Mouse (Mus musculus): ENCODE results near the gene Sympk. TPM values are rescaled to one million over a fixed set of nuclear protein-coding genes. Genes with fewer than 3 reads are reported as not detected.

Sympk gene
- polyA plus RNA-seq (2012; rRNA removed): 112 and 113 TPM in 2 replicates

DNA sequence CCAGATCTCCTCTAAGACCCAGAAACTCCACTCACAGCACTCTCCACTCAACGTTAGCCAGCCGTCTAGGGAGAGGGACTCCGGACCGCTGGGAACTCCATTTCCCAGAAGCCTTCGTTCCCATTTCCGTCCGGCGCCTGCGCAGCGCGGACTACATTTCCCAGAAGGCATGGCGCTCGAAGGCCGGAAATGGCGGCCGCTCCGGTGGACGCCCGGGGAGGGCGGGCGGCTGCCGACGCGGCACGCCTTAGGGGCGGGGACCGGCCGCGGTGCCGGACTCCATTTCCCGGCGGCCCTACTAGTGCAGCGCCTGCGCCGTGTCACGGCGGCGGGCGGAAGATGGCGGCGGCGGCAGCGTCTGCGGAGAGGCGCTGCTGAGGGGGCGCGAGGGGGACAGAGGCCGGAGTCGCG lies at the start of gene Sympk:
Gene Sympk, plus strand, starts transcription at position 282 of the 411 bp plus-strand sequence.
- no peaks in the 10 kb centered on the region for H3K4me1 ChIP-seq (ENCODE audit: control insufficient read depth, insufficient read depth, low read length)

DNA sequence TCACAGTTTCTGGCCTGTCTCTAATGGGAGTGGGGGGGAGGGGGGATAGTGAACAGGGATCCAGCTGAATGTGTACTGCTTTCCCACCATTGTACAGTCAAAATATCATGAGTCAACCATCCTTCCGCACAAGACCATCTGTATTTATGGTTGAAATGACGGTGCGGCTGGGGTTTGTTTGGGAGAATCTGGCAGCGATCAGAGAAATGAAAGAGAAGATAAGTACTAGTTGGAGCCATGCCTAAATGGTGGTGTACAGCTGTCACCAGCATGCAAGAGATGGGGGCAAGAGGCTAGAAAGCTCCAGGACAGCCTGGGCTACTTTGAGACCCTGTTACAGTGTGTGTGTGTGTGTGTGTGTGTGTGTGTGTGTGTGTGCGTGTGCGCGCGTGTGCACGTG lies 45.8 kb upstream of the Sympk start:
- 58% methylated on average over 9 of the region's 9 CpGs for WGBS
- DNase-seq: no peak

More for the DNA sequence above, at the start of gene Sympk:
- Histone ChIP-seq H3K27ac (ENCODE audit: insufficient read depth, low read length) (no peak within 1 kb of the TSS), H3K27me3 (ENCODE audit: control insufficient read depth, insufficient read depth, low read length) (peaks cover 3% of the 10 kb centered on the region; the same call in 1 of the 2 replicates), H3K4me3 (replicated peaks; ENCODE audit: insufficient read depth, low read depth, low read length) (peak within 1 kb of the TSS; percentile 59)
- TF ChIP-seq CTCF (IDR thresholded peaks at IDR 0.05; ENCODE audit: borderline replicate concordance, insufficient read depth, low read depth, low read length) (no peak), POLR2A (IDR thresholded peaks at IDR 0.05; ENCODE audit: borderline replicate concordance, insufficient read depth, low read length) (peak; percentile 56; the same call in 1 of the 2 replicates)
- WGBS: under 1% methylated on average over 49 of the region's 50 CpGs
- DNase-seq: peak; percentile 93 to 96

DNA sequence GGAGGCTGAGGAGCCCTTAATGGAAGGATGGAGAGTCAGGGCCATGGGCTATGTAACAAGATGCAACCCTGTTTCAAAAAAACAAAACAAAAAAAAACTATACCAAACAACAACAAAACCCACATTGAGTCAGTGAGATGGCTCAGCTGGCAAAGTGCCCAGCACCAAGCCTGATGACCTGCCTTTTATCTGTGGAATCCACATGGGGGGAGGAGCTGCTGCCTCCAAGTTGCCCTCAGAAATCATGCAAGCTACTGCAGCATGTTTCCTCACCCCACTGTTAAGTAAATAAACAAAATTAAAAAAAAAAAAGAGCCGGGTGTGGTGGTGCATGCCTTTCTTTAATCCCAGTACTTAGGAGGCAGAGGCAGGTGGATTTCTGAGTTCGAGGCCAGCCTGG lies 37.7 kb upstream of the Sympk start:
- H3K27ac ChIP-seq (ENCODE audit: insufficient read depth, low read length): no peak overlapping the region
- no peak overlapping the region for H3K4me3 ChIP-seq (replicated peaks; ENCODE audit: insufficient read depth, low read depth, low read length)
- TF ChIP-seq CTCF (IDR thresholded peaks at IDR 0.05; ENCODE audit: borderline replicate concordance, insufficient read depth, low read depth, low read length) (no peak), POLR2A (IDR thresholded peaks at IDR 0.05; ENCODE audit: borderline replicate concordance, insufficient read depth, low read length) (no peak)
- no peak for DNase-seq
- H3K27me3 ChIP-seq (ENCODE audit: control insufficient read depth, insufficient read depth, low read length): no peaks in the 10 kb centered on the region
- H3K4me1 ChIP-seq (ENCODE audit: control insufficient read depth, insufficient read depth, low read length): no peaks in the 10 kb centered on the region
- 75% methylated on average over 2 of the region's 2 CpGs for WGBS

More for the DNA sequence above, 45.8 kb upstream of the Sympk start:
- H3K4me3 ChIP-seq (replicated peaks; ENCODE audit: insufficient read depth, low read depth, low read length): no peak overlapping the region
- H3K27ac ChIP-seq (ENCODE audit: insufficient read depth, low read length): no peak overlapping the region
- no peak for TF ChIP-seq POLR2A (IDR thresholded peaks at IDR 0.05; ENCODE audit: borderline replicate concordance, insufficient read depth, low read length)
- TF ChIP-seq CTCF (IDR thresholded peaks at IDR 0.05; ENCODE audit: borderline replicate concordance, insufficient read depth, low read depth, low read length): no peak
- no peaks in the 10 kb centered on the region; the same call in 1 of the 2 replicates for H3K27me3 ChIP-seq (ENCODE audit: control insufficient read depth, insufficient read depth, low read length)
- H3K4me1 ChIP-seq (ENCODE audit: control insufficient read depth, insufficient read depth, low read length): no peaks in the 10 kb centered on the region

- 79% methylated on average over 2 of the region's 2 CpGs for WGBS
- Histone ChIP-seq H3K4me1 (ENCODE audit: control insufficient read depth, insufficient read depth, low read length) (no peaks in the 10 kb centered on the region), H3K27me3 (ENCODE audit: control insufficient read depth, insufficient read depth, low read length) (no peaks in the 10 kb centered on the region), H3K4me3 (replicated peaks; ENCODE audit: insufficient read depth, low read depth, low read length) (no peak within 1 kb of the TSS), H3K27ac (ENCODE audit: insufficient read depth, low read length) (no peak within 1 kb of the TSS)
- DNase-seq: no peak
- TF ChIP-seq CTCF (IDR thresholded peaks at IDR 0.05; ENCODE audit: borderline replicate concordance, insufficient read depth, low read depth, low read length) (no peak), POLR2A (IDR thresholded peaks at IDR 0.05; ENCODE audit: borderline replicate concordance, insufficient read depth, low read length) (no peak)
Observed at GRCm38 (mm10) chr7:18987100-18987499, 37.1 kb upstream of the Sympk start, which contains the start of gene Nanos2. Gene Nanos2, plus strand, starts transcription at chr7:18987400.

GRCm38 (mm10) chr7:18987747-18988146 lies 36.4 kb upstream of the Sympk start:
- no peak for DNase-seq
- no peak overlapping the region for H3K27ac ChIP-seq (ENCODE audit: insufficient read depth, low read length)
- 80% methylated on average over 13 of the region's 13 CpGs for WGBS
- H3K4me3 ChIP-seq (replicated peaks; ENCODE audit: insufficient read depth, low read depth, low read length): no peak overlapping the region
- no peak for TF ChIP-seq POLR2A (IDR thresholded peaks at IDR 0.05; ENCODE audit: borderline replicate concordance, insufficient read depth, low read length)
- no peak for TF ChIP-seq CTCF (IDR thresholded peaks at IDR 0.05; ENCODE audit: borderline replicate concordance, insufficient read depth, low read depth, low read length)
- peaks cover 3% of the 10 kb centered on the region; the same call in 1 of the 2 replicates for H3K4me1 ChIP-seq (ENCODE audit: control insufficient read depth, insufficient read depth, low read length)
- H3K27me3 ChIP-seq (ENCODE audit: control insufficient read depth, insufficient read depth, low read length): no peaks in the 10 kb centered on the region

DNA sequence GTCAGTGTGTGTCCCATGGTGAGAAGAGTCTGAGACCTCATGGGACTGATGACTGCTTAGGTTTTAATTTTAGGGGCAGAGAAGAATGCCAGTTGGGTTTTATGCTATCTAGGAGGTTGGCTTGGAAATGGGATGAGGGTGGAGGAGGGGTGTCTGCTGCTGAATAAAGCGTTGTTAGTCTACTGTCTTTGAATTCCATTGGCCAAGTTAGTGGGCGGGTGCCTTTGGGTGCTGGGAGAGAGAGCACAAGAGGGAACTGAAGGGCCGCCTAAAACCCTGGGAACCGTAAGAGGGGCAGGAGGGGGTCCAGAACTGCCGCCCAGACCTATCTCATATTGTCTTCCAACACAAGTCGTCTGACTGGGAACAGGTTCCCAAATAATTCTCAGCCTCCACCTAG lies 35.4 kb upstream of the Sympk start:
- WGBS: 81% methylated on average over 6 of the region's 6 CpGs

DNA sequence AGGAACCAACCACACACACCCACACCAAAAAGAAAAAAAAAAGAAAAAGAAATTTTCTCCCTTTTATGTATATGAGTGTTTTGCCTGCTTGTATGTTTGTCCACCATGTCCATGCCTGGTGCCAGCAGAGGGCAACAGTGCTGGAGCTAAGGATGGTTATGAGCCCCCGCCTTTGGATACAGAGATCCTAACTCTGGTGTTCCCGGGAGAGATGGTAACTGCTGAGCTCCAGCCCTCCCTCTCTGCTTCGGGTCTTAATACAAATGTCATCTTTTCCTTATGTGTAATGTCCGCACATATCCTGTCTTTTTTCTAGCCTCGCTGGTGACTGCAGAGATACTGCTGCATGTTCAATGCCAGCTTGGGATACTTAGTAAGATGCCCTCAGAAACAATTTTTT lies 34.2 kb upstream of the Sympk start:
- DNase-seq: peak; percentile 66 to 71
- WGBS: under 1% methylated on average over 5 of the region's 5 CpGs
- Histone ChIP-seq H3K27me3 (ENCODE audit: control insufficient read depth, insufficient read depth, low read length) (no peaks in the 10 kb centered on the region), H3K4me3 (replicated peaks; ENCODE audit: insufficient read depth, low read depth, low read length) (peak overlapping the region; percentile 69), H3K4me1 (ENCODE audit: control insufficient read depth, insufficient read depth, low read length) (peaks cover 10% of the 10 kb centered on the region; the same call in 1 of the 2 replicates), H3K27ac (ENCODE audit: insufficient read depth, low read length) (peak overlapping the region; percentile 93)
- TF ChIP-seq POLR2A (IDR thresholded peaks at IDR 0.05; ENCODE audit: borderline replicate concordance, insufficient read depth, low read length) (no peak), CTCF (IDR thresholded peaks at IDR 0.05; ENCODE audit: borderline replicate concordance, insufficient read depth, low read depth, low read length) (peak; percentile 51; the same call in 1 of the 2 replicates)

More for the DNA sequence above, 35.4 kb upstream of the Sympk start:
- Histone ChIP-seq H3K4me3 (replicated peaks; ENCODE audit: insufficient read depth, low read depth, low read length) (no peak overlapping the region), H3K27ac (ENCODE audit: insufficient read depth, low read length) (no peak overlapping the region), H3K27me3 (ENCODE audit: control insufficient read depth, insufficient read depth, low read length) (no peaks in the 10 kb centered on the region), H3K4me1 (ENCODE audit: control insufficient read depth, insufficient read depth, low read length) (peaks cover 10% of the 10 kb centered on the region; the same call in 1 of the 2 replicates)
- TF ChIP-seq CTCF (IDR thresholded peaks at IDR 0.05; ENCODE audit: borderline replicate concordance, insufficient read depth, low read depth, low read length) (no peak), POLR2A (IDR thresholded peaks at IDR 0.05; ENCODE audit: borderline replicate concordance, insufficient read depth, low read length) (no peak)
- no peak for DNase-seq

- DNase-seq: peak; percentile 100
- Histone ChIP-seq H3K27ac (ENCODE audit: insufficient read depth, low read length) (peak within 1 kb of the TSS; percentile 93), H3K27me3 (ENCODE audit: control insufficient read depth, insufficient read depth, low read length) (no peaks in the 10 kb centered on the region), H3K4me1 (ENCODE audit: control insufficient read depth, insufficient read depth, low read length) (peaks cover 10% of the 10 kb centered on the region; the same call in 1 of the 2 replicates), H3K4me3 (replicated peaks; ENCODE audit: insufficient read depth, low read depth, low read length) (peak within 1 kb of the TSS; percentile 80)
- TF ChIP-seq CTCF (IDR thresholded peaks at IDR 0.05; ENCODE audit: borderline replicate concordance, insufficient read depth, low read depth, low read length): no peak
- peak; percentile 95; the same call in 1 of the 2 replicates for TF ChIP-seq POLR2A (IDR thresholded peaks at IDR 0.05; ENCODE audit: borderline replicate concordance, insufficient read depth, low read length)
- under 1% methylated on average over 37 of the region's 37 CpGs for WGBS
Observed at GRCm38 (mm10) chr7:18990601-18991295, 33.4 kb upstream of the Sympk start, which contains the start of gene Mypop. Gene Mypop, plus strand, starts transcription at chr7:18991245.

Measured in cerebellum, adult 2 months (tissue).